Mouse (Mus musculus) lung, postnatal 36 days (tissue): ENCODE results near the gene Naa35.

Experiments
- DNase-seq: peaks from one replicate; pipeline ENCODE4 v3.0.0; 2022; ENCODE audit warnings: mixed read lengths

The Naa35 gene

GRCm38 (mm10) chr13:59642818-59643217 lies 57.8 kb downstream of the Naa35 start:
- DNase-seq, result no peak

GRCm38 (mm10) chr13:59645491-59645890 lies 60.4 kb downstream of the Naa35 start:
- no peak for DNase-seq

- no peak for DNase-seq
Measured at GRCm38 (mm10) chr13:59646674-59647244, 61.7 kb downstream of the Naa35 start.

DNA sequence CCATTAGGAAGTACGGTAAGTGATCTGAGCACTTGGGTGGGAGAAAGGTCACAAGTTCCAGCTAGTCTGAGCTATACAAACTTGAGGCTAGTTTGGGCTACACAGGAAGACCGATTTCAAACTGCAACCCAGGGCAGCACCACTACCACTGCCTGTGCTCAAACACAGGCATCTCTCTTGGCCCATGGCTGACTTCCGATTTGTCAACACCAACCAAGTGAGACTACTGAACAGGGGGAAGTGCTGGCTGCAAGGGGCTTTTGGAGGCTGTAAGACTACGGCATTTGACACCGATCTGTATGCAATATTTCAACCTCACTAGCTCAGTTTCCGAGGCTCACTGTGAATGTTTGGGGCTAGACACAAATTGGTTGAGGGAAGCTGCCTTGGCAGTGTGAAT lies 62.4 kb downstream of the Naa35 start:
- DNase-seq, result no peak

DNA sequence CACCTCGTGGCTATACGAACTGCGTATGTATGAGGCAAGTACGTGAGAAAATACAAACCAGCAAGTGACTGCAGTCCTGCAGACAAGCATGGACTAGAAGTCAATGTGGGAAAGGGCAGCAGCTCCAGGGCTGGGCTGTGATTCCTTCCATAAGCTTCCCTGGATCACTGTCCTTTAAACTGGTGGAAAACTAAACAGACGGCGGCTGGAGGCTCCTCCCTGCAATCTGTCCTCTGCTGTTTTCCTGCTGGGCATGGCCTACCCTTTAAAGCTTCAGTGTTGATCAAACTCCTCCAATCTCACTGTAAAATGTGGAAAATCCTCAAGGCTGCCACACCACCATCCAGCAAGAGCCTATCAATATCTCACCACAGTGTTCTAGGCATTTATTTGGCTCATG lies 63.5 kb downstream of the Naa35 start:
- DNase-seq, result no peak

- DNase-seq, result no peak
Measured at GRCm38 (mm10) chr13:59649781-59650180, 64.7 kb downstream of the Naa35 start.

DNA sequence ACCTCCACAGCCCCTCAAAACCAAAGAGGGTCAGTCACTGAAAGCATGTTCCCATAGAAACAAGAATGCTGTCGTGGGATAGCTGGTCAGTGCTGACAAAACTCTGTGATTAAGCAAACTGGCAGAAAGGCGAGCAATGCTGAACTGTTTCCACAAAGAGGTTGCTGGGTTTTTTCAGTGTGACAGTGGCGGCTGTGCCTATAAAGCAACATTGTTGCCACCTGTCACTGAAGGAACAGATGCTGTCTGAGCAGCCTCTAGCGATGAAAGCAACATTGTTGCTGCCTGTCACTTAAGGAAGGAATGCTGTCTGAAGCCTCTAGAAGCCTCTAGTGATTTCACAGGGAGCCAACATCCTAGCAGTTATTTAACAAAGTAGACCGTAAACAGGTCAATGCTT lies 67.6 kb downstream of the Naa35 start:
- no peak for DNase-seq

DNA sequence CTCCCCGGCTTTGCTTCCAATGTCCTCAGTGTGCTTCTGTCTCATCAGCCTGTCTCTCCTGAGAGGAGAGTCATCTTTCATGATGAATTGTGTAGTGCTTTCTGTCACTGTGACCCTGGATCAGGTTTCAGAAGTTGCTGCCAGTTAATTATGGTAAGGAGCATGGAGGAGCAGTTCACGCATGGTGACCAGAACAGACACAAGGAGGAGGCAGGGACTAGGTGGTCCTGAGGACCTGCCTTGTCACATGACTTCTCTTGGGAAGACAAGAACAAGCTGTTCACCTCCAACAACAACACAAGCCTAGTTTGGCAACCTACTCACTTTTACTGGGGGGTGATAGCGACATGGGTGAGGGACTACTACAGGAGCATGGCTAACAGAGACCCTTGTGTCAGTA lies 68.1 kb downstream of the Naa35 start:
- no peak for DNase-seq

- DNase-seq, result no peak
Measured at GRCm38 (mm10) chr13:59654465-59654864, 69.4 kb downstream of the Naa35 start.

DNA sequence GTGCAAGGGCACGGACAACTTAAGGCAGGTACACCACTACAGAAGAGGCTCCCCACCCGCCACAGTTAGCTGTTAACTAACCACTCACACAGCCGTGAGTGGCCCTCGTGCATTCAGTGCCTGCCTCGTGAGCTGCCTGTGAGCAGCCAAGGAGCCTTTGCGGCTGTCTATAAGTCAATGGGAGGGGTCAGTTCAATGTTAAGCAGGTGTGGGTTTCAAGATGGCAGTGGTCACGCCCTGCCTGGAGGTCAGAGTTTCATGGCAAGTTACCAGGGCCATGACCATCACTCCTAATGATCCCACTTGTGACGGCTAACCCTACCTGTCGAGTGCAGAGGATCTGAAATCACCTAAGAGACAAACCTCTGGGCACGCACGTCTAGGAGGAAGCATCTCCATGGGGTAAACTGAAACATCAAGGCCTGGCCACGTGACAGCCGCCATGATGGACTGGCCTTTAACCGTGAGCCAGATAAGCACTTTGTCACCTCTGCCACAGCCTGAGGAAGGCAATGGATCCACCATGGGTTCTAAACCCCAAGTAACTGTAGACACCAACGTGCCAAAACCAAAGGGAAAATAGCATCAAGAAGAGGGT lies 70.8 kb downstream of the Naa35 start:
- no peak for DNase-seq

GRCm38 (mm10) chr13:59656316-59656832 lies 71.3 kb downstream of the Naa35 start:
- peak; percentile 53 for DNase-seq

DNA sequence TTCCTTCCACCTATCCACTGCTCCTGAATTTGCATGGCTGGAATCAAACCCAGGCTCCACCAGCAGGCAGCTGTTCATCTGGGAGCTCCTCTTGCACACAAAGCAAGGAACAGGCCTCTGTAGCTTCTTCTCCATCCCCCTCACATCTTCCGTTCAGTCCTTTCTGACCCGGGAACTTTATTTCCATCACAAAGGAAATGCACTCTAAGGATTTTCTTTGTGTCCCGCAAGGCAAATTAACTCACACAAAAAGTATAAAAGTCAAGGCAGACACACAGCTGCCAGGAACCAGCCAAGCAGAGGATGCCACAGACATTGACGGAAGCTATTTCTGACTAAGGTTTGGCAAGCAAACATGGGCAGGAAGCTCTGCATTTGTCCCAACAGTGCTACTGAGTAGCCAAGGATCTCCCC lies 71.9 kb downstream of the Naa35 start:
- peak; percentile 50 for DNase-seq

- no peak for DNase-seq
Measured at GRCm38 (mm10) chr13:59657781-59658180, 72.7 kb downstream of the Naa35 start.

DNA sequence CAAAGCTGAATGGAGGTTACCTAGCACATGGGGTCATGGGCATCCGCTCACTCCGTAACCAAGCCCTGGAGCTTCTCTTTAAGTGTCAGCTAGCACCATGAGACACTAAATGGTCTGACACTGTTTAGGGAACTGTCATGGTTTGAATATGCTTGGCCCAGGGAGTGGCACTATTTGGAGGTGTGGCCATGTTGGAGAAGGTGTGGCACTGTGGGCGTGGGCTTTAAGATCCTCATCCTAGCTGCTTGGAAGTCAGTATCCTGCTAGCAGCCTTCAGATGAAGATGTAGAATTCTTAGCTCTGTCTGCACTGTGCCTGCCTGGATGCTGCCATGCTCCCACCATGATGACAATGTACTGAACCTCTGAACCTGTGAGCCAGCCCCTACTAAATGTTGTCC lies 75.3 kb downstream of the Naa35 start:
- no peak for DNase-seq

DNA sequence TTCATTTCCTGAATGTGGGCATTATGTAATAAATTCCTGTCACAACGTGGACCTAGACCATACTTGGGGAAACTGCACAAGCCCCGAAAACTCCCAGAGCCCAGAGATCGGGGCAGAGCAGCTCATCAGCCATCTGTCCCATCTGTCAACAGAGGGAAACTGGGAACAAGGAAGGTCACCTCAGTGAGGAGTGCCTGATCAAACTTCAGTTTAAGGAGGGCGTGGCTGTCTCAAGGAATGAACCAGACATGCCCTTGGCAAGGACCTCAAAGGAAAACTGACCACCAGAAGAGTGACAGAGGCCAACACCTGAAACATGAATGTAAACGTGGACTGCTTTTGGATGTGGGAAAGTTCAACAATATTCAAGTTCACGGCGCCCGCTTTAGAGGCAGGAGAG lies 76.3 kb downstream of the Naa35 start:
- no peak for DNase-seq

- no peak for DNase-seq
Measured at GRCm38 (mm10) chr13:59661966-59662365, 76.9 kb downstream of the Naa35 start.

- no peak for DNase-seq
Measured at GRCm38 (mm10) chr13:59663939-59664712, 79.1 kb downstream of the Naa35 start.

GRCm38 (mm10) chr13:59667763-59668162 lies 82.7 kb downstream of the Naa35 start:
- DNase-seq, result no peak

DNA sequence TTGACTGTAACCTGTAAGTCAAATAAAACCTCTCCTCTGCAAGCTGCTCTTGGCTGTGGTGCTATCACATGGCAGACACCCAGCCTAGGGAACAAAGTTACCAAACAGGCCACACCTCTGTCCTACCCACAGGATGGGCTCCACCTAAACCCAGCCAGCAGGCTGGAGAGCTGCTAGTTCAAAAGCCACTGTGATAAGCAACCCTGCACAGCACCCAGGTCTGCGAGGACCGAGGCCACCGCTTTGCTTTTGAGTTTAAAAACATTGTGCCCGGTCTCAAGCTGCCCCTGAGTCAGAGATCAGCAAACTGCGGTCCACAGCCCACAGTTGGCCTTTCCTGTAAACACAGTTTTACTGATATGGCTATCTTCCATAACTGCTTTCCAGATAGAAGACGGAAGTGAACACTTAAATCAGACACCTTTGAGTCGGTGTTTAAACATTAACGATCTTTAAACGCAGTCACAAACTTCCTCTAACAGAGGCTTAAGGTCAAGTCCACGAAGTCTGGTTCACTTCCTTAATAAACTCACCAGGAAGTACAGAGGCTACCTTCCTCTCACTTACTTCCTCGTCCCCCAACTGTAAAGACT lies 83.5 kb downstream of the Naa35 start:
- DNase-seq, result peak; percentile 86

DNA sequence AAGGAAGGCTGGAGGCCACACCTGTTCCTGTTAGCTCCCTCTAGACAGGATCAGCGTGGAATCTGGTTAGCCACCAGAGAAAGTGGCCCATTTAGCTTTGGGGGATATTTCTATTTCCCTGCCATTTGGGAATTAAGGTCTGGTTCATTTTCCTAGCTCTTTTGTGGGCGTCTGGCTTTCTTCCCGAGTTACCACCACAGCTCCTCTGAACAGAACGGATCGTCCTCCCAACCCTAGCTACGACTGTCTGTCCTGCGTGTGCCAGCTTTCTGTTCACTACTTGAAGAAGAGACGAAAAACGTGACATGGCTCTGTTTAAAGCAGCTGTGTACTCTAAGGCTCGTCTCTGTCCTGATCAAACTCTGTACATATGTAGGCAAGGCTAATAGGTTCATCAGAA lies 84.9 kb downstream of the Naa35 start:
- DNase-seq, result no peak

- no peak for DNase-seq
Measured at GRCm38 (mm10) chr13:59671521-59671920, 86.5 kb downstream of the Naa35 start.

- no peak for DNase-seq
Measured at GRCm38 (mm10) chr13:59672248-59672647, 87.2 kb downstream of the Naa35 start.

DNA sequence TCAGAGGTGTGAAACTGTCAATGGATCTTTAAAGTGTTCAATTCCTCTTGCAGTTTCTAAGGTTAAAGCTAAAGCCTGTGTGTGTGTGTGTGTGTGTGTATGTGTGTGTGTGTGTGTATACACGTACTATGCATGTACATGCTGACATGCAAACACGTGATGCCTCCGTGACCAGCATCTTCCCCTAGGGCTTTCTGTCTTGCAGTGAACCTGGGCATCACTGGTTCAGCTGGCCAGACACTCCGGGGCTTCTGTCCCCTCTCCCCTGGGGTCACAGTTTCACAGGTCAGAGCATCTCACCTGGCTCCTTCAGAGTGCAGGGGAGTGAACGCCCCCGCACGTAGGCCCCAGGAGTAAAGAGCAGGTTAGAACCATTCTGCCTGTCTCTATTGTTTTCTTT lies 88.5 kb downstream of the Naa35 start:
- no peak for DNase-seq

DNA sequence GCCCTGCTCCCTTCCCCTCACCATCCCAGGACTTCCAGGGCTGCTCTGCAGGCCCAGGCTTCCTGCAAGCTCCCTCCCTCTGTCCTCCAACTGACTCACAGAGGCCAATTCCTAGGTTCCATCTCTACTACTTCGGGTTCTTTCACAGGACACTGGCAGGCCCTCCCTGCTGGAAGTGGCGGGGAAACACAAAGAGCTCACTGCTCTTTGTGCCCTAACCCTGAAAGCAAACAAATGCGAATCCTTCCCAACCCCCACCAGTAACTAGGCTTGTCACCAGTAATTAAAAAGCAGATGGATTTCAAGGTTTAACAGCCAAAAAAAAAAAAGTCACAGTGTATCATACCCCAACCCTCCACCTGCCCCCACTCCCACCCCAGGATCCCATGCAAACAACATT lies 89.2 kb downstream of the Naa35 start:
- no peak for DNase-seq
